Mouse (Mus musculus): ENCODE data around the gene Tdrd1.

DNA sequence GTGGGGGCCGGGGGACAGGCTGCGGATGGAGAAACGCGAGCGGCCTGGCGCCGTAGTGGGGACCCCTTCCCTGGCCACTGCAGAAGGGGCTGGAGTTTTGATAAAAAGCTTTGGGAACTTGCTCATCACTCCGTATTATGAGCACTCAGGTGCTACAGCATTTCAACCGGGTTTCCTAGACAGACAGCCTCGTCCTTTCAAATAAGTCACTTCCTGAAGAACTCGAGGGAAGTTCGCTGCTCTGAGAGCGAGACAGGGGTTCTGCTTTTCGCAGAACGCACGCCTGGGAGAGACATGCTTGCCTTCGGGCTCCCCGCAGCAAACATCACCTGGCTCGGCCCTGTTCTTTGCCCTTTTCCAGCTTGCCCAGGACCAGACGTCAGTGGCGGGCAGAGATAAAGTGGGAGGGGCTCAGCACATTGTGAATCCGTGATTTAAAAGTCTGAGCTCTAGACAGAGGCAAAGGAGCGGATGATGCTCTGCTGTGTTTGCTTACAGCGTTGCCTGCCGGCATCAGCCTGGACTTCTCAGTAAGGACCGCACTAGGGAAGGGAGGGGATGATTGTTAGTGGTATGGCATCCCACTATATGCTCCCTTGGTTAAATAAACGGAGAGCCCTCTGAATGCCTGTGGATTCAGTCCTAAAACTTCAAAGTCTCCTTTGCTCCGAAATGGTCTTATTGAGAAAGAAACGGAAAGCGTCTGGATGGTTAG lies 48.7 kb downstream of the Tdrd1 start:
- TF ChIP-seq POLR2A (IDR thresholded peaks at IDR 0.05; ENCODE audit: low read depth, low read length) (no peak), CTCF (IDR thresholded peaks at IDR 0.05; ENCODE audit: extremely low read depth, insufficient read depth, insufficient read length, insufficient replicate concordance) (no peak)

Measured in spleen, adult 2 months (tissue).